Mouse (Mus musculus): ENCODE results near the gene Gm17349. TPM values are rescaled to one million over a fixed set of nuclear protein-coding genes. Genes with fewer than 3 reads are reported as not detected.

Gm17349 gene
- not detected for polyA plus RNA-seq (2017; shearing (Covaris generic))

DNA sequence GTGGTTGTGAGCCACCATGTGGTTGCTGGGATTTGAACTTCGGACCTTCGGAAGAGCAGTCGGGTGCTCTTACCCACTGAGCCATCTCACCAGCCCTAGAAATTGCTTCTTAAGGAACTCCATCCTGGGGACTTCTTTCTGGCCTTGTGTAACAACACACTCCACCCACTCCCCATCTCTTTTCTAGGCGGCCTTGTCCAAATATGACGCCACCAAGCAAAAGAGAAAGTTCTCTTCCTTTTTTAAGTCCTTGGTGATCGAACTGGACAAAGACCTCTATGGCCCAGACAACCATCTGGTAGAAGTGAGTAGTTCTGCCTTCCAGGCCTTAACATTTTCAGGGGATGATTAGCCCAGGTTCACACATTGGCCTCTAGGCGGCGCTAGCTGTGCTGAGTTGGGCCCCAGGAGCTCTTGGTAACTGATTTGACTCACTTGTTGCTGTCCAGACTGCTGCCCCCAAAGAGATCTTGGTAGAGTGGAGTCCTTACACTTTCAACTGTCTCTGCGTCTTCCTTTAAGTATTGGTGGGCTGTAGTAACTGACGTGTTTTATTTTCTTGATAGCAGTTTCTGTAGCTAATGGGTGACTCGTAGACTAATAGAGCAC, at the start of gene Gm17349:
Gm17349 (minus strand) TSS at position 51 of the 609 bp plus-strand sequence.

GRCm38 (mm10) chr15:99725341-99726155, 20.3 kb upstream of the Gm17349 start, which contains the start of gene Cox14:
Cox14 (plus strand) TSS chr15:99725618.

GRCm38 (mm10) chr15:99717386-99718334, 12.4 kb upstream of the Gm17349 start, which contains the start of gene Gpd1:
Gpd1 (plus strand) TSS chr15:99717515.

GRCm38 (mm10) chr15:99701999-99702900, 3.0 kb downstream of the Gm17349 start, which contains the start of gene Smarcd1:
Smarcd1 (plus strand) TSS chr15:99702129.

GRCm38 (mm10) chr15:99670154-99670821, 35.0 kb downstream of the Gm17349 start, which contains the start of gene Asic1:
Asic1 (plus strand) TSS chr15:99670368.

Other genes with a start within 250 kb of the Gm17349 start
- 13.5 TPM for gene Nckap5l, start 247.7 kb downstream of the Gm17349 start, polyA plus RNA-seq (2017; shearing (Covaris generic))
- gene Bcdin3d, start 230.8 kb downstream of the Gm17349 start, polyA plus RNA-seq (2017; shearing (Covaris generic)), result 30.3 TPM
- 0.02 TPM for gene Faim2, start 177.3 kb downstream of the Gm17349 start, polyA plus RNA-seq (2017; shearing (Covaris generic))
- not detected for gene Aqp2, start 126.4 kb downstream of the Gm17349 start, polyA plus RNA-seq (2017; shearing (Covaris generic))
- gene Aqp5, start 114.7 kb downstream of the Gm17349 start, polyA plus RNA-seq (2017; shearing (Covaris generic)), result not detected
- gene Aqp6, start 104.1 kb downstream of the Gm17349 start, polyA plus RNA-seq (2017; shearing (Covaris generic)), result not detected
- 38.8 TPM for gene Racgap1, start 53.8 kb downstream of the Gm17349 start, polyA plus RNA-seq (2017; shearing (Covaris generic))
- 0.38 TPM for gene Asic1, start 35.1 kb downstream of the Gm17349 start, polyA plus RNA-seq (2017; shearing (Covaris generic))
- 15.6 TPM for gene Smarcd1, start 3.4 kb downstream of the Gm17349 start, polyA plus RNA-seq (2017; shearing (Covaris generic))
- 0.76 TPM for gene Gpd1, start 12.0 kb upstream of the Gm17349 start, polyA plus RNA-seq (2017; shearing (Covaris generic))
- gene Cox14, start 20.1 kb upstream of the Gm17349 start, polyA plus RNA-seq (2017; shearing (Covaris generic)), result 172 TPM
- gene Cers5, start 67.4 kb upstream of the Gm17349 start, polyA plus RNA-seq (2017; shearing (Covaris generic)), result 102 TPM
- gene Lima1, start 170.0 kb upstream of the Gm17349 start, polyA plus RNA-seq (2017; shearing (Covaris generic)), result 7.5 TPM